Mouse (Mus musculus) CD4-positive, CD25-positive, alpha-beta regulatory T cell, adult 4 months (primary cell): ENCODE measurements at regions not wholly inside any gene's neighbourhood (a gene's known extent, or its start where the extent isn't known, plus 50 kb on each side); places are given as distances from the start of the nearest gene placed in this dataset.
"Not testable (repeated sequence)": the region's sequence is repeated elsewhere in the genome, so short reads cannot be mapped to it uniquely, and the experiment has no call there.

Source experiments
- ATAC-seq: one replicate; pipeline ENCODE4 v1.8.0; 2017

DNA sequence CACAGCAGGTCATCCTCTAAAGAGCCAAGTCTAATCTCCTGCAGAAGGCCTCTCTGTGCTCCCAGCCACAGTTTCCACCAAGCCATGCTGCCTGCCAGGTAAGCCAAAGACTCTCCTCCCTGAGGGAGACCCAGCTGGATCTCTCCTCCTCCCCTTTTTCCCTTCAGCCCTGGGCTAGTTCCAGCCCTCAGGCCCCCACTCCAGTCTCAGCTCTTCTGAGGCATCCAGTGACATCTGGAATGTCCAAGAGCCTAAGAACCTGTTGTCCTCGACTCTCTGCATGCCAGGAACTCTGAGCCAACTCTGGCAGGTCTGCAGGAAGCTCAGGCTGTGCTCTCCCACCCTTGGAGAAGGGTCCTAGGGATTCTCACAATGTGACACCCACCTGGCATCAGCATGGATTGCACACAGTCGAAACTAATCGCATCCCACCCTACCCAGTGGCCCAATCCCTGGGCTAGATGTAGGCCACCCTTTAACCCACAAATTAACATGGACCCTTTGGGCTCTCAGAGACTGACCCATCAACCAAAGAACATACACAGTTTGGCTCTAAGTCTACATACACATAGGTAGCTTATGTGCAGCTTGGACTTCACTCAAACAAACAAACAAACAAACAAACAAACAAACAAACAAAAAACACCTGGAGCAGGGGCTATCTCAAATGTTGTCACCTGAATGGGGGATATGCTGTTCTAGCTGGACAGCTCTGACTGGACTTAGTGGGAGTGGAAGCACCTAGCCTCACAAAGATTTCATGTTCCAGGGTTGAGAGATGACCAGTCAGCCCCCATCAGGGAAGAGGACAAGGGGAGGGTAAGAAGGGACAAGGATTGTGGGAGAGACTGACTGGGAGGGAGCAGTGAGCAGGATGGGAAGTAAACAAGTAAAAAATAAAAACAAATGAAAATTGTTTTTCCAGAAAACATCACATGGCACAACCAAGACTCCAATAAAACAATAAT is 57.9 kb upstream of the Zfp709 start:
- not testable (repeated sequence) for ATAC-seq

DNA sequence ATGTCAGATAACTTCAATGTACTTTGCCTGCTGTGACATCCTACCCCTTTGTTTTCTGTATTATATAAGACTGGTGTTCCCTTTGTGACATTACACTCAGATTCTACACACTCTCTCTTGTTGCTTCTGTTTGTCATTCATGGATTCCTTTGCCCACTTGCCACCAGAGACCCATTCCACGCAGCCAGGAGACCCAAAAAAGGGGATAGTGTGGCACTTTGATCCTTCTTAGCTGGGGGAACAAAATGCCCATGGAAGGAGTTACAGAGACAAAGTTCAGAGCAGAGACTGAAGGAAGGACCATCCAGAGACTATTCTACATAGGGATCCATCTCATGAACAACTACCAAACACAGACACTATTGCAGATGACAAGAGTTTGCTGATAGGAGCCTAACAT is 59.1 kb upstream of the Zfp709 start:
- not testable (repeated sequence) for ATAC-seq

DNA sequence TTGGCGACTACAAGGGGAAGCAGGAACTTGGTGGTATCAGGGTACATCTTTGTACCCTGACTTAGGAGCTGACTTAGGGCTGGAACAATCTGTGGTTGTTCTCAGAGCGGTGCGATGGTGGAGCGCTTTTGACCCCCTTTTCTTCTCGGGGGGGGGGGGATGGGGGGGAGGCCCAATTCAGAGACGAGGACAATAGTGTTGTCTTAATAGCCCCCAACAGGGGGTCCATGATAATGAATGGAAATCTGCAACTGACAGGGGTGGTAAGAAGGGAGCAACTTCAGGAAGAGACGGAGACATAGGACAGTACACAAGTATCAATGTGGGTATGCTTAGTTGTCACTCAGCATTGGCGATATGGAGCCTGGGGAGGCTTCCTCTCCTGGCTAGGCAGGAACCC is 61.9 kb upstream of the Zfp709 start:
- ATAC-seq: not testable (repeated sequence)

DNA sequence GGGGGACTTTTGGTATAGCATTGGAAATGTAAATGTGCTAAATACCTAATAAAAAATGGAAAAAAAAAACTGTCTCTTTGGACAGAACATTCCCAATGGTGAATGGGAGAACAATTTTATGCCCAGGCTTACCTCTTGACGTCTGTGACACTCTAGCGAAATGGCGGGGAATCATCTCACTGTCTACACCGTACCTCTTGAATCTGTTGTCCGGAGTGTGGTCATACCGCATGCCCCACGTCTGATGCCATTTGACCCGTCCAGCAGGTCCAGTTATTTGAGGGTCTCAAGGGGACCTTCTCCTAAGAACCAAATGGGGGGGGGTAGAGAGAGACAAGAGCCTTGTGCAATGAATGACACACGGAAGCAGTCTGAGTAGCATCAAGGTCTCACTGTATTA is 62.4 kb upstream of the Zfp709 start:
- not testable (repeated sequence) for ATAC-seq

DNA sequence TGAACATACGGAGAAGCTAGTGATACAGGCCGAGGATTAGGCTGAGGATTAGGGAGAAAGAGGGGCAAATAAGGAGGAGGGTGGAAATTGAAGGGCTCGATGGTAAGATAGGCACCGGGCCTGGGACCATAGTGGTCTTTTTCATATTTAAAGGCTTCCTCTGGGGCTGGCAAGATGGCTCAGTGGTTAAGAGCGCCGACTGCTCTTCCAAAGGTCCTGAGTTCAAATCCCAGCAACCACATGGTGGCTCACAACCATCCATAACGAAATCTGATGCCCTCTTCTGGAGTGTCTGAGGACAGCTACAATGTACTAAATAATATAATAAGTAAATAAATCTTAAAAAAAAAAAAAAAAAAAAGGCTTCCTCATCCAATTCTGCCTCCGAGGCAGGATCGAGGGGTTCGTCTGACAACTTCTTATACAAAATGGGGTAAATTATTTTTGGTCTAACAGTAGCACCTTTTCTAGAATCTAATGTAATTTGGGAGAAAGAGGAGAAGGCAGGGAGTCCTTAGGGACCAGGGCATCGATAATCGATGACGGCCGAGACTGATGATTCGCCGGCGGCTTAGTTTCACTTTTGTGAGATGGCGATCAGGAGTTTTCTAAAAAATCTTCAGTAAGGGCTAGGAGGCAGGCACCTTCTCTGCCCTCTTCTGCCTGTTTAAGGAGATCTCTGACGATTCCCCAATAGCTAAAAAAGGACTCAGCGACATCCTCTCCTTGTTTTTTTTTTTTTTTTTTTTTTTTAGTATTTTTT is 65.4 kb upstream of the Zfp709 start:
- ATAC-seq: not testable (repeated sequence)

DNA sequence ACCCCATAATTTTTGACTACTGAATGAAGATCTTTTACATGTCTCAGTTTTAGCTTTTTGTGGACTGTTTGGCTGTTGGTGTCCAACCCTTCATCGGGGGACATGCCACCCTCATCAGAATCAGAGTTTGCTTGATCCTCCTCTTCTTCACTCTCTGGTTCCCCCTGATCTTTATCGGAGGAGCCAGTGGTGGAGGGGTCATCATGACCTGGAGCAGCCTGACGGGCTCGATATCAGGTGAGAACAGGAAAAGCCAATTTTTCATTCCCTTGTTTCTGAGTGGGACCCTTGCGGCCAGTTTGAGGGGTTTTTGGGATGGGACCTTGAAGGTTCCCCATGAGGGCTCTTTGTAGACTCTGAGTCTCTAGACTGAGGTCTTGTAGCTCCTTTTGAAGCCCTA is 66.0 kb upstream of the Zfp709 start:
- not testable (repeated sequence) for ATAC-seq

DNA sequence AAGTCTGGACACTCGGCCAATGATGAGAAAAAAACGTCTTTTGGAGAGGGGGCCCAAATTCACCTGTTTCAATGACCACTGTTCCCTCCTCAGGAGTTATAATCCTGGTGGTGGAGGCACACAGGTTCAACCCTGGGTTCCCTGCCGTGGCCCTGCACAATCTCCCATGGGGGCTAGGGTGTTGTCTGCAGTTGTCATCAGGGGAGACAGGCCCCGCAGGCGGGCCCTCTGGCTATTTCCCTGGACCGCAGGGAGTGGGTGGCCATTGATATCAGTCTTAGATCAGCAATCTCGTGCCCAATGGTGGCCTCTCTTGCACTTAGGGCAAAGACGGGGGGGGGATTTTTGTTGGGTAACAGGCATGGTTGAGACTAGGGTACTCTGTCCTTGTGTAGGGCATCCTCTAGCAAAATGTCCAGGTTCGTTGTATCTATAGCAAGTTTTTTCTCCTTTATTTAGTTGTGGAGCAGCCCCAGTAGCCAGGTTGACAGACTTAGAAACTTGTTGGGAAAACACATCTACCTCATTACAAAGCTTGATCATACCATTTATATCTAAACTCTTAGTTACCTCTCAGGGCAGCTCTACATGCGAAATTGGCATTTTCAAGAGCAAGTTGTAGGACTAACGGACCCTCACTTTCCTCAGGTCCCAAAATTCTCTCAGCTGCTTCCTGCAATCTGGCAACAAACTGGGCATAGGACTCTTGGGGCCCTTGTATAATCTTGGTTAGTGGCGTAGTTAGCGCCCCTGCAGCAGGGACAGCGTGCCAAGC is 66.9 kb upstream of the Zfp709 start:
- ATAC-seq: not testable (repeated sequence)

DNA sequence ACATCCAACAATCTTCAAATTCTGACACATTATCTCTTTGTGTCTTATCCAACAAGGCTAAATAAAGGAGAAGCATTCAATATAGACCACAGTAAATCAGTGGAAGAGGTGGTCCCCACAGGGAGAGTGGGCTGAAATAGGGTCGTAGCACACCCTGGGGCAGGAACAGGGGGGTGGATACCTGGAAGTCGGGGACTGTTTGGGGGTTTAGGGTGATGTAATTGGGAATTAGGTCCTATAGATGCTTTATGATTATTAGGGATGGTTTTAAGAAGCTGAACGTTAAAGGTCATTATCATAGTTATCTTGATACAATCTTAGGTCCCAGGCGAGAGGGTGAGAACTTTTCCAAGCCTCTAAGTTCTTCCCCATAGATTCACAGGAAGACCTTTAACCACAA is 67.9 kb upstream of the Zfp709 start:
- ATAC-seq: not testable (repeated sequence)

DNA sequence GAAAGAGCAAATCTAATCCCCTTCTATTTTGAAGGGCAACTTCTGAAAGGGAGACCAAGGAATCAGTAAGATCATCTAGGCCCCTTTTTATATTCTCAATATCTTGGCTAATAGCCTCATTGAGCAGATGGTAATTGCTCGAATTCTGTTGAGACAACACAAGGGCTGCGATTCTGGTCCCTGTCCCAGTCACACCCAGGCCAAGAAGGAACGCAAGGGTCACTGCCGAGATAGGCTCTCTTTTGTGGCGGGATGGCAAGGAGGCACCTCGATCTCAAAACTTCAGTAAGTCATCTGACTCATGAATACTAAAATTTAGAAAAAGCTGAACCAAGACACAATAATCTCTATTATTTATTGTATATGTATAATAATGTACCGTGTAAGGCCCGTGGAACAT is 68.6 kb upstream of the Zfp709 start:
- not testable (repeated sequence) for ATAC-seq

DNA sequence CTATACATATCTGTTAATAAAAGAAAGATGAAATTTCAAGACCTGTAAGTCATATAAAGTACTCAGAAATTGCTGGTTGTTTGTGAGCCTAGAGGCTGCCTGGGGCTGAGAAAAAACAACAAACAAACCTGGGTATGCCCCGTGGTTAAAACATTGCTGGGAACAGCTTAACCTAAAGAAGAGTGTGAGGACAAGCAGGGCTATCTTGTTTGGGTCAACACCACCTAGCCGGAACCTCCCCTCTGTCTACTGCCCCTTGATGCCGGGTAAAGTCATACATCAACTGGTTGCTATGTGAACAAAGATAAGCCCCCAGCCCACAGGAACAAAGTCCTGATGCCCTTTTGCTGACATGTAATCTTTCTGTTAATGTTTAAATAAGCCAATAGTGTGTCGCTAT is 74.0 kb upstream of the Zfp709 start:
- ATAC-seq: not testable (repeated sequence)

DNA sequence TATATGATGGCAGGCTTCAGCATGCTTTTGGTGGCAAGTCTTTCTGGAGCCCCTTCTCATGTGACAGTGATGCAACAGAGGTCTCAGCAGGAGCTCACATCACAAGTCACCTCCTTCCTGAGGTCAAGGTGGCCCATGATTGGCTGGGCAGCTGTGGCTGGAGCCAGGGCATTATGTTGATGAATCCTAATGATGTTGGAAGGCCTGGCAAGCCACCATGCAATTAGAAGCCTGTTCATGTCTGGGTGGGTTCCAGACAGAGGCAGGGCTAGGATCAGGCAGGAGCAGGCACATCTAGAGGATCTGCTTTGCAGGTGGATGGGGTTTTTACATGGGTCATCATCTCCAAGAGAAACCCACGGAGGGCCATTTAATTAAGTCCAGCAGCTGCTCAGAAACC is 77.2 kb upstream of the Zfp709 start:
- not testable (repeated sequence) for ATAC-seq

DNA sequence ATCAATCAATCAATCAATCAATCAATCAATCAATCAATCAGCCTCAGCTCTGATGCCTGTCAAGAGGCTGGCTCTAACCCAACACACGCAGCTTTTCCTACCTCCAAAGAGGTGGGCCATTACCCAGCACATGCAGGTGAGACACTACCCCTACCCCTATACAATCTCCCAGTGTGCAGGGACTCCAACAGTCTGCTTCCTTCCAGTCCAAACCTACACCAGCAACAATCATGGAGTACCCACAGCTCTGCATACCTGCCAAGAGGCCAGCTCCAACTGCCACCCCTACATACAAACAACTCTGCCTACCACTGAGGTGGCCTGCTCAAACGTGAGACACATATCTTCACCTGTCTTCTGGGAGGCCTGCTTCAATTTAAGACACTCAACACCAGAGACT is 76.7 kb upstream of the Fcho1 start:
- not testable (repeated sequence) for ATAC-seq

DNA sequence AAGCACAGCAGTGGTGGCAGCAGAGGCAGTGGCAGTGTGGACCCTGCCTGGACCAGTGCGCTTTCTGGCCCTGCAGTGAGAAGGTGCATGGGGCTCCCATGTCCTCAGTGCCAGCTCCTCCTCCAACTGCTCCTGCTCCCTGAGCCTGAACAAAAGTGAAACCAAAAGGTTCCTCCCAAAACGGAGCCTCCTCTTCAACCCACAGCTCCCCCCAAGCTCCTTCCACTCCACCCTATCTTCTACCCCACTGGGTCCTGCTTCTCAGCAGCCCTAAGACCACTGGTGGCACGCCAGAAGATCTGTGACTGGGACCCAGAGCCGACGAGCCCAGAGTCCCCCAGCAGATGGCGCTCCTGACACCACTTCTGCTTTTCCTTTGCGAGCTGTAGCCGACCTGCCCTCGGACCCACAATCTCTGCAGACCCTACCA is 63.5 kb upstream of the Fcho1 start:
- ATAC-seq: peak; percentile 71

DNA sequence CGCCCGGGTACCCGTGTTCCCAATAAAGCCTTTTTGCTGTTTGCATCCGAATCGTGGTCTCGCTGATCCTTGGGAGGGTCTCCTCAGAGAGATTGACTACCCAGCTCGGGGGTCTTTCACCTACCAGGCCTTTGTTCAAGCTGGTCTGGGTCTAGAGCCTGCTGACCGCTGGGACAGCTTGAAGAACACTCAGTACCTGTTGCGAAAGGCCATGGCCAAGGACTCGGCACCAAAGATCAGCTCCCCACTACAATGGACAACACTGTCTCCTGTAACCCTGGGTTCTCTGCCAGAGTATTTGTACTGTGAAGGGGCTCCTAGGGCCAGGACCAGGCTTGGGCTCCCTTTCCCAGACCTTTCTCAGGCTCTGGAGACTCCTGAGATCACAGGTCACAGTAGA is 55.1 kb upstream of the Fcho1 start:
- not testable (repeated sequence) for ATAC-seq

DNA sequence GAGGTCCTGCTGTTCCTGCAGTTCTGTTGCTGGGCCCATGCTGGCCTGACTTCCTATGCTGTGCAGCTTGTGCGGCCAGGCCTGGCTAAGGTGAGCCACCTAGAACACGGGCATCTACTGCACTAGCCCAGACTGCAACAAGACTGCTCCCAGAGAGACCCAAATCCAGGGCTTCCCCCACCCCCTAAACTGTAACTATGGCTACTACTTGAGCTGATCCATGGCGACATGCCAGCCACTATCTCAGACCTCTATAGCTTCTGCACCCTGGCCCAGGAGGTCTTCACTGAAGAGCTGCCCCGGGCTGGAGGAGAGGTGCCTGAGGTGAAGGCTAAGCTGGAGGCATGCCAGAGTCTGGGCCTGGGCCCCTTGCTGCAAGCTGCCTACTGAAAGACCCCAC is 54.3 kb upstream of the Fcho1 start:
- ATAC-seq: peak; percentile 54

DNA sequence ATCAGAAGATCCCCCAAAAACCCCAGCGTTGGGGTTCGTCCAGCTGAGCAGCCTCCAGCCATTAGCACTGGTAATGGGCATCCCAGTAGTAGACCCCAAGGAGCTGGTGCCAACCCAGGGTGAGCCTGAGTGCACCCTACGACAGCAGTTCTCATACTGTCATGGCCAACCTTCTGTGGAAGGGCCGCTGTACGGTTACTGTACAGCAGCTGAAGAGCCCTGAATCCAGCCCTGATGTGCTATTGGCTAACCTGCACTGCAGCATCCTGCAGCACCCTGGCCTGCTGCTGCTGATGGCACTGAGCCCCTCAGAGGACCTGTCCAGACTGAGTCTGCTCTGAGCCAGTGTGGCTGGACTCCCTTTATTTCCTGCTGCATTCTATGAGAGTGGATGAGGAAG is 53.9 kb upstream of the Fcho1 start:
- ATAC-seq: not testable (repeated sequence)

DNA sequence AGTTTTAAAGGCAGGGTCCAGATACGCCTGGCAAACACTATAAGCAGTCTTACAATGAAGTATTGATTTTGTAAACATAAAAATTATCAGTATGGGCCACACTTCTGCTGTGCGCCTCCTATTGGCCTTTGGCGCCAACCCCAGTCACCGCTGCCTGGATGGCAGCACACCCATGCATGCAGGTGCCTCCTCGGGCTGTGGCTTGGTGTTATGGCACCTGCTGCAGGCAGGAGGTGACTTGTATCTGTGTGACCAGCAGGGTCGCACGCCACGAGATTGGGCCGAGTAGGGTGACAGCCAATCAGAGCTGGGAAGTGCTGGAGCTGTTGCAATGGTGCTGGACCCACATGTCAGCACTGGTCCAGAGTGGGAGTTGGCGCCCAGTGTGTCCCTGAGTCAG is 53.4 kb upstream of the Fcho1 start:
- no peak for ATAC-seq
